Mouse (Mus musculus): Measurements from ENCODE around the gene Dnaja3.

DNA sequence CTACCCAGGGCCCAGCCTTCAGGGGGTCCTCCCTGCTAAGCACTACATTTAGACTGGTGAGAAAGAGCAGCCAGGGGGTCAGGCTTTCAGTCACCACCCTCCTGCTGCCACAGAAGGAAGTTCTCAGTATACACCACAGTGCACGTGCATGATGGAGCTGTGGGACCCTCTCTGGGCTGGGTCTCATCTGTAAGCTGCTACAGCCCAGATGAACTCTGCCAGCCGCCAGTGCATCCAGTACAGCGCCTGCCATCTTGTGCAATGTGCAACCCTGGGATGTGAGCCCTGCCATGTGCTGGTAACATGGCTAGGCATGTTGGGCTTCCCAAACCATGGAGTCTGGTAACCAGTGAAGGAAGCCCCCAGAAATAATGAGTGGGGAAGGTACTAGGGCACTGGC, 10.4 kb downstream of the Dnaja3 start:
- no peak for TF ChIP-seq POLR2A (IDR thresholded peaks at IDR 0.05; ENCODE audit: borderline replicate concordance, insufficient read depth, low read length)
- no peak for TF ChIP-seq CTCF (IDR thresholded peaks at IDR 0.05; ENCODE audit: borderline replicate concordance, insufficient read depth, low read depth, low read length)

Measured in cerebellum, adult 2 months (tissue).